Mouse (Mus musculus): ENCODE data around the gene Hhat.

Gene Hhat

DNA sequence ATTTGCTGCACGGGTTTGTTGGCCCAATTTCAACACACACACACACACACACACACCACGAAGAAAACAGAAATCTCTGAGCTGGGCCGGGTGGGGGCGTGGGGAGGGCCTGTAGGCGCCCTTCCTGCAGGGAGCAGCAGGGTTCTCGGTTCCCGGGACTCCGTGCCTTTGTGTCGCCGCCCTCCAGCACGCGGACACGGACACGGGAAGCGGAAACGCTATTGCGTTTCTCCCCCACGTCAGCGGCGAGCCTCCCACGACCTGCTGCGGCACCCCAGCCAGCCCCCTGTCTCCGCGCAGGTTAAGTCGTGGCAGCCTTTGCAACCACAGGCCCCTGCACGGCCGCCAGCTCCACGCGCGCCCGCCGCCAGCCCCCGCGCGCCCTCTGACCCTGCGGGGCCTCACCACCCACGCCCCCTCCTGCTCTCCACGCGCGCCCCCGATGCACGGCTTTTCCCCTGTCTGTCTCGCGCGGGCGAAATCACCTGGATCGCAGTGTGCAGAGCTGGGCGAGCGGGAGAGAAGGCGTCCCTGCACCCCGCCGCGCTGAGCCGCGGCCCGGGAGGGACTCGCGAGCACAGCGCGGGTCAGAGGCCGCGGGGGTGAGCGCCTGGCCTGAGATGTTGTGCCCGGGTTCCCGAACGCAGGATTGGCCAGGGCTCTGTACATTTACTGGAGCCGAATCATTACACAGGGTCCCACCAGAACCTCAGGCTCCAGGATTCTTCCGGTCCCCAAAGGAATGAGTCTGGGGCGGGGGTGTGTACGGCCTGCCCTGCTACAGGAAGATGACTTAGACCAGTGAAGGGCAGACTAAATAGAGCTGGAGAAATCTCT, at the start of gene Hhat:
Gene Hhat, minus strand, starts transcription at position 729 of the 837 bp plus-strand sequence.
- DNase-seq (ENCODE audit: low spot score in 2 of 2): peak; percentile 73

DNA sequence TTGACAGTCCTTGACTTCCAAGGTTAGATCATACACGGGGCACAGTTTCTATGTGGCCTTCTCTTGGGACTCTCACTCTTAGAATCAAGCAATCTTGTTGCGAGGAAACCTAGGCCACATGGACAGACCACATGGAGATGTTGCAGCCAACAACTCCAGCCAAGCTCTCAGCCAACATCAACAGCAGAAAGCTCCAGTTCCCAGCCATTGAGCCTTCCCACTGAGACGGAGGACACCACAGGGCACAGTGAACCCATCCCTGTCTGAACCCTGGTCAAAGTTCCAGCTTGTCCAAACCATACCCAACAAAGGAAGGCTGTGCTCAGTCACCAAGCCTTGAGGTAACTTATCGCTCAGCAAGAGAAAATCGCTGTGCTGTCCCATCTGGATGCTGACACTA, 47.3 kb upstream of the Hhat start:
- no peak for DNase-seq (ENCODE audit: low spot score in 2 of 2)

DNA sequence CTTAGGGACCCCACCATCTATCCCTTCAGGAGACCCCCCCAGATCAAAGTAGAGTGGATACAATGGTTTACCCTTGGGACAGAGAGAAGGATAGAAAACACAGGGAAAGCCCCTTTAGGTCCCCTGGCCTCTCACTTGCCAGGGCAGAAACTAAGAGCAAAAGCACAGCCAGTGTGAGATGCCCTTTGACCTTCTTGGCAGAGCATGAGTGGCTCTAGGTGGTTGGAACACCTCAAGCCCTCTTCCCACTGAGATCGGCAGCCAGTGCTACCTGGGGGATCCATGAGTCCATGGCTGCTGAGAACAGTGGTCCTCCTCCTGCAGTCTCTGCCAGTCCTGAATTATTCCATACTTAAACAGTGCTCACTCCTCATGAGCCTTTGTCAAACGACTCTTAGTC, 44.8 kb upstream of the Hhat start:
- DNase-seq (ENCODE audit: low spot score in 2 of 2): no peak

DNA sequence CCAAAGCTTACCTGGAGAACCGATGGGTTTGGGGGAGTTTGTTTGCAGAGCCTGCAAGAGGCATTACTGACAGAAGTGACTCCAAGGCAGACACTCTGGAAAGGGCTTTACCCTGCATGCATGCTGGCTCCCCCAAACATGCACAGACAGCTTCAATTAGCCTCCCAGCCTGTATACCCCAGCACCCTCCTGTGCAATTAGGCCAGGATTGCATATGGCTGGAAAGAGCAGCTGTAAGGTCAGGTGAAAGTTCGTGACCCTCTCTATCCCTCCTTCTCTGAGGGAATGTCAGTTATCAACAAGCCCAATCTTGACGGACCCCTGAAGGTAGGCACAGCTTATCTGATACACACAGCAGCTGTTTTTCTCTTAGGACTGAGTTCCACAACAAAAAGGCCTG, 43.7 kb upstream of the Hhat start:
- no peak for DNase-seq (ENCODE audit: low spot score in 2 of 2)

DNA sequence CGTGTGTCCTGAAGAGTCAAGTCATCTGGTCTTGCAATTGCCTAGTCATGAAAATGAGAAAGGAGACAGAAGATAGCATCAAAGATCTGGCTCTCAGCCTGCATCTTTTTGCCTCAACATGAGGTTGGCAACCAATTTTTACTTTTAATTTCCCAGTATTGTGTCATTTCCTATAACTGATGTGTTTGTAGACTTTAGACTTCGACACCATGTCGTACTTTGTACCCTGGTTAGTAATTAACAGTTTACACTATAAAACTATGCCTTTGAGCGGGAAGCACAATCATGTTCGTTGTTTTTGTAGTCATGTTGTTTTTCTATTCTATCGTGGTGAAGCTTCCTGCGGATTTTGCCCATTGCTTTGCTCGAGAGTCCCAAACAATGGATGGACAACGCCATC, 41.7 kb upstream of the Hhat start:
- no peak for DNase-seq (ENCODE audit: low spot score in 2 of 2)

DNA sequence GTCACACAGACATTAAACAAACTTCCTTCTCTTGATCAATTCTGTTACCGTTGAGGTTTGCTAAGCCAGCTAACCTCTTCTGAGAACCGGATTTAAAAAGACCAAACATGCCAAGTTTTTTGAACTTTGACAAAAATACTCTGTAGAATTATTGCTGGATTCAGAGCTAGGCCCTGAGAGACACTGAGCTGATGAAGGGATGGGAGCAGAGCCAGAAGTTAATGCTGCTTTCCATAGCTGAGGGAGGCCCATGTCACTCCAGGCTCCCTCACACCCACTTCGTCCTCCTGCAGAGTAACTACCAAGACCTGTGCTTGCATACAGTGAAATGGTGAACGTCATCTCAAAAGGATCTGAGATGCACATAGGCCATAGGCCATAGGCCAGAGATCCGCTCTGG, 41.3 kb upstream of the Hhat start:
- no peak for DNase-seq (ENCODE audit: low spot score in 2 of 2)

DNA sequence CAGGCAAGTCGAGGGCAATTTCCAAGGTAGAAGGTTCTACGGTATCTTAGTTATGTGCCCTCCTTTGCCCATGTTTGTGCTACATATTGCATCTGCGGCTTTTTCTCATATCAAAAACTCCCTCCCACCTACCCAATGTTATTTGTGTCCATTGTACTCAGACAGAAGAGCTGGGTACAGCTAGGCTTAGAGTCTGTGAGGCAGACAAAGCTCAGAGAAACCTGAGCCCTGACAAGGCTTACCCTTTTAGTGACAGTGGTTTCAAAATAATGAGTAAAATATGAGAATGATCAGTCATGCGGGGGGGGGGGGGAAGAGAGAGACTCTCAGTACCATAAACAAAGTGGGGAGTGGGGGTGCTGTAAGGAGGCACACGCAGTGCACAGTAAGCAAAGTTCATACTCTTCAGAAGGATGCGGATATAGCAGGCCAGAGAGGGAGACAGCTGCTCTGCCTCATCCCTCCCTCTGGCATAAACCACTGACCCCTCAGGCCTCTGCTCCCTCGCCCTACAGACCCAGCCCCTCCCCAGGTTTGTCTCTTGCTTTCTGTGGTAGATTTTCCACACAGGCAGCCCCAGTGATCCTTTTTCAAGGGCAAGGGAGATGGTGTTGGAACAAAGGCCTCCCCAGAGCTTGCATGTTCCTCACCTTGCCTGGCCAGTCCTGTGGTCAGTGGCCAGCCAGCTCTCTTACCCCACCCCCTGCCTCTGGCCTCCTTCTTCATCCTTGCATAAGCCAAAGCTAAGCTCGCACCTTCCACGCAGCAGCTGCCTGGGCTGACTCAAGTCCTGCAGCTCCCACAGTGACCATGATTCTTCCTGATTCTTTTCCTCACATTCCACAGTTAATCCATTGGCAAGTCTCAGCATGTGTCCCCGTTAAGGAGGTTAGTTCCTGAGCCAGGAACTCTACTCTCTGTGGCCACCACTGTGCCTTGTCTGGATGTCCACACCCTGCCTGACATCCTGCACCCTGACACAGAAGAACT, 35.4 kb upstream of the Hhat start:
- DNase-seq (ENCODE audit: low spot score in 2 of 2): peak; percentile 53 to 56

DNA sequence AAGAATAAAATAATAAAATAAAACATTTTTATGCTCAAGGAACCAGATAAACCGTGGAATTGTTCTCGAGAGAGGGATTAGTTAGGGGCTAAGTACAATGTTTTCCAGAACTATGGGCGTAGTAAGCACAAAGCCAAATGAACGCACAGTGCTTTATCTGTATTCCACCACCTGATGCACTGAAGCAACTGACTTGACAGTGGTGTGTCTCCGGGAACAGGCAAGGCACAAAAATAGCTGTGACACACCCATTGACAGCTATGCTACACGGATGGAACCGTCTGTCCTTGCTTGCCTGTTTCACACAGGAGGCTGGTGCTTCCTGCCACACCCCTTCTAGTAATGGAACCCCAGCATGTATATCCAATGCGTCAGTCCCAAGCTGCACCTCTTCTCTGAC, 29.3 kb upstream of the Hhat start:
- DNase-seq (ENCODE audit: low spot score in 2 of 2): no peak

DNA sequence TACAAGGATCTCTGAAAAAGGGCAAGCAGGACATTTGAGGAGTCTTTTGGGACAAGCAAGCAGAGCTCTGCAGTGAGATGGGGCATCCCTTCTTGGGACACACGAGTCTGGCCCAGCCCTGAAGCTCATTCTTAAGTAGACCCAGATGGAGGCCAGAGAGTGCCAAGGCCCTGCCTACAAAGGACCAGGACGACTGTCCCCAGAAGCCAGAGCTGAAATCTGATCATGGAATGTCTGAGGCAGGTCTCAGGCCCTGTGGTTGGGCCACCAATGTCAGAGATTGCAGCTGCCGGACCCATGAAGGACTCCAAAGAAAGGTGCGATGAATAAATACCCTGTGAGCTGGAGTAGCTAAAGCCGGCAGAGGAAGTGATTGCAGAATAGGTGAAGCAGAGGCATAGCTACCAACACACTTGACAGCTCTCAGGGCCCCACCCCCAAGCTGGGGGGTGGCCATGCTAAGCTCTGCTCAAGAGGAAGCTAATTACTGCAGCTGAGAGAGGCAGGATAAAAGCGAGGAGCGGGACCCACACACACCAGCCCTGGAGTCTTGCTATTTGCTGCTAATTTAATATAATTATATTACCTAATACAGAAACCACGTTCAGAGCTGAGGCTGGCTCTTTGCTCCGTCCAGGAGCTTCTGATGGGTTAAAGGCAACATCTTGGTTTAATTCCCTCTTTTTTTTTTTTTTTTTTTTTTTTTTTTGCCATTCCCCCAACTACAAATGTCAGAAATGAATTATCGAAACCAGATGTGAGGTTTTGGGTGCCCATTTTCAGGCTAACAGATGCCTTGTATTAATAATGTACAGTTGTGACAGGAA, 28.4 kb upstream of the Hhat start:
- no peak for DNase-seq (ENCODE audit: low spot score in 2 of 2)

DNA sequence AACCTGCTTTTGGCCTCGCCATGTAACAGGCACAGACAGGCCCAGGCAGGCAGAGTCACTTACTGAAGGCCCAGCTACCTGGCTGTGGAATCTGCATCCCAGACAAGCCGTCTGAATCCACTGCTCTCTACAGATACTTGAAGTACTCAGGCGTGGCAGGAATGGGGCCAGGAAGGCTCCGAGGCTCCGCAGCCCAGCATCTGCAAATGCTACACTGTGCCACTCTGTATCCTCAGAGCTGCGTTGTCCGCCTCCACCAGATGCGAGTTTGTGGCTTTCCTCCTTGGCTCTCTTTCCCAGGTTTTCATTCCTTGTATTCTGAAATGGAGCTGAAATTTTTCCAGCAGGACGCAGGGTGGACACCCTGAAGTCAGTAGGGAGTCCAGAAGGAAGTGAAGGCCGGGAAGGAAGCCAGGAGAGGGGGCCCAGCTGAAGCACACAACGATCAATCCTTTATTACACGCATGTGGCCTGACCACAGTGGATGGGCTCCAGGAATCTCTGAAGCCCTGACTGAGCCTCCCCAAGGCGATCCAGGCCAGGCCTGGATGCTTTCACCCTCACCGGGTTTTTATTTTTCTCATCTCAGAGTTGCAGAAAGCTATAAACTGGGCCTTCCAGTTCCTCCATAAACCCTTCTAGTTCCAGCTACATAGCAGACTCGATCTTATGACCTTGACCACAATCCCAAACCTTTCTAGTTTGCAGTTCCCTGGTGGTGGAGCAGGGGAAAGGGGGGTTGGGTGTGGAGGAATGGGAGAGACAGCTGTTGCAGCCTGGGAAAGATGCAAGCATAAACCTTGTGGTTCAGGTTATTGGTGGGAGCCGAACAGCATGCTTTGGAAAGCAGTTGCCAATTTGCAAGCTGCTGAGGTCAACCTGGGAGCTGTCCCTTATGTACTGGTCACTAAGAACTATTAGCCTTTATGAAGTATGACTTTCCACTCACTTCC, 27.5 kb upstream of the Hhat start:
- DNase-seq (ENCODE audit: low spot score in 2 of 2): no peak

DNA sequence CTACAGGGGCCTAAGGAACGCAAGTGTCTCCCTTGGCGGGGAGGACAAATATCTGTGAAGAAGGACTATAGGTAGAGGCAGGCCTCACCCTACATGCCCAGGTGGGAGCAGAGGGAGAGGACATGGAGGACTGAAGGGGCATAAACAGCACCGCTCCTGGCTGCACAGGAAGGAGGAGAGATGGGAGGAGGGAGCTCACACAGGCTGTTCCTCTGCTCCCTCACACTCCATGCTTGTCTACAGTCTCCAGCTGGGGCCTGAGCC, 25.9 kb upstream of the Hhat start:
- no peak for DNase-seq (ENCODE audit: low spot score in 2 of 2)

DNA sequence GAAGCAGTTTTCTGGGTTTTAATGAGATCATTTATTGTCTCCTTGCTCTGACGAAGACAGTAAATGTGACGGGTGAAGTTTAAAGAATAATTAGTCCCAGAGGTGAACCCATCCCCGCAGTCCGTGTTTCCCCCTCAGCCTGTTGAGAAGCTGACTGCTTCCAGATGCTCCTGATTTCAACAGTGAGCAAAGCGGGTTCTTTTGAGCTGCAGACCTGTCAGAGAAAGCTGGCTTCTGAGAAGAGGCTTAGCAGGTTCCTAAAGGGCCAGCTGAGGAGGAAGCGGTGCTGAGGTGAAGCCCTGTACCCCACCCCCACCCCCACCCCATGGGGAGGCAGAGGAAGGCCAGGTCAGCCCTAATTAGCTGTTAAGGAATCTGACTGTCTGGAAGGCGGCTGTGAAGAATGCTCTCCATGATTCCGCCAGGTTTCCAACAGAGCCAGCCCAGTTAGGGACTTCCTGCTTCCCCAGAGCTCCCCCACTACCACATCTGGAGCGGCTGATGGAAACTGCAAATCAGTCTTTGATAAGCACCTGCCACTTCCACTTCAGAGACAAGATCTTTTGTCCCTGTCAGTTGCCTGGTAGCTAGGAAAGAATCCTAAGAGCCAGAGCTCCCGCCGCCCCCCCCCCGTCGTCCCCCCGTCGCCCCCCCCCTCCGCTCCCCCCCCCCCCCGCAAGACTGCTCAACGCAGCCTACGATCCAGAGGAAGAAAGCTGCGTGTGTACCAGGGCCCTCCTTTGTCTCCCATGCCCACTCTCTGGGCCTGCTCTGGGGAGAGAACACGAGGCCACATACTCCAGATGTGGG, 25.4 kb upstream of the Hhat start:
- no peak for DNase-seq (ENCODE audit: low spot score in 2 of 2)

DNA sequence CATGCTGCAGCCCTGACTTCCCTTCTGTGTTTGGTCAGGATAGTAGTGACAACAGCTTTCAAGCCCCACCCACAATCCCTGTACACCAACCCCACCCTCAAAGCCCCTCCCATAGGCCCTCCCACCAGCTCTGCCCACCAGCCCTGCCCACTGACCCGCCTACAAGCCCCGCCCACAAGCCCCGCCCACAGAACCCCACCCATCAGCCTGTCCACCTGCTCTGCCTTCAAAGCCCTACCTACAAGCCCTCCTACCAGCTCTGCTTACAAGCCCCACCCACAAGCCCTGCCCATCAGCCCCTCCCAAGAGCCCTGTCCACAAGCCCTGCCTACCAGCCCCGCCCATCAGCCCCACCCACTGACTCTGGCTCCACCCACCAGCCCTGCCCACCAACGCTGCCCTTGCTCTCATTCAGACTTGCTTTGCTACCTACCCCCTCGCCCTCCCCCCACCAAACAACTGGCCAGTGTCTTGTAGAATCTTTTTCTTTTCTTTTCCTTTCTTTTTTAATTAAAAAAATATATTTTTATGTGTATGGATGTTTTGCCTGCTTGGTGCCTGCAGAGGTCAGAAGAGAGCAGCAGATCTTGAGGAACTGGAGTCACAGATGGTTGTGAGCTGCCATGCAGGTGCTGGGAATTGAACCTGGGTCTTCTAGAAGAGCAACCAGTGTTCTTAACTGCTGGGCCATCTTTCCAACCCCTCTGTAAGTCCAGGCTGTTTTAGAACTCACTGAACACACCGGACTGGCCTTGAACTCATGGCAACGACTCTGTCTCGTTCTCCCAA, 24.1 kb upstream of the Hhat start:
- DNase-seq (ENCODE audit: low spot score in 2 of 2): no peak

DNA sequence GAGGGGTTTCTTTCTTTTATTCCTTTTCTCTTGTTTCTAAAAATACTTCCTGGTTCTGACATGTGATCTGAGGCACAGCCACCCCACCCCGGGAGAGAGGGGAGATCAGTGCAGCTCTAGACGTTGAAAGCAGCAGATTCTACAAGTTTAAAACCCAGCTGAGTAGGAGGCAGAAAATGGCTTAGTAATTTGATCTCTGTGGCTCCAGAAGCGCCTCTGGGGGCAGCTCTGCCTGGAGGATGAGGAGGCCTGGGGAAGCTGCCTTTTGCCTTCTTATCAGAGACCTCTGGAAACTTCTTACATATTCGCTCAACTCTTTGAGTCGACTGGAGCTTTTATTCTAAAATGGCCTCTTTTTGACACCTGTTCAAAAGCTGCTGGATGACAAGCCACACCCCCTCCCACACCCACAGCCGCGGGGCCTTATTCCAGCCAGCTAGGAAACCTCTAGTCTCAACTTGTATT, 20.9 kb upstream of the Hhat start:
- no peak for DNase-seq (ENCODE audit: low spot score in 2 of 2)

DNA sequence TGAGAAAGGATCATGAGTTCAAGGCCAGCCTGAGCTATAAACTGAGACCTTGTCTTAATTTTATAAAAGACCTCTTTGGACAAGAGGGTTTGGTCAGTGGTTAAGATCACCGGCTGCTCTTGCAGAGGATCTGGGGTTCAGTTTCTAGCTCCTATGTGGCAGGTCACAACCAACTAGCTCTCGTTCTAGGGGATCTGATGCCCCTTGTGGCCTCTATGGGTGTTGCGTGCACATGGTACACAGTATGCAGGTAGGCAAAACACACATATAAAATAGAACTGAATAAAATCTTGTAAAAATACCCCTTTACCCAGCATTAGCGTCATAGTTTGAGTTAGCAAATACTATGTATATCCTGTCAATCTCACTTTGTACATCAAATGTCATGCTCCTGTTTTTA, 19.4 kb upstream of the Hhat start:
- DNase-seq (ENCODE audit: low spot score in 2 of 2): no peak

DNA sequence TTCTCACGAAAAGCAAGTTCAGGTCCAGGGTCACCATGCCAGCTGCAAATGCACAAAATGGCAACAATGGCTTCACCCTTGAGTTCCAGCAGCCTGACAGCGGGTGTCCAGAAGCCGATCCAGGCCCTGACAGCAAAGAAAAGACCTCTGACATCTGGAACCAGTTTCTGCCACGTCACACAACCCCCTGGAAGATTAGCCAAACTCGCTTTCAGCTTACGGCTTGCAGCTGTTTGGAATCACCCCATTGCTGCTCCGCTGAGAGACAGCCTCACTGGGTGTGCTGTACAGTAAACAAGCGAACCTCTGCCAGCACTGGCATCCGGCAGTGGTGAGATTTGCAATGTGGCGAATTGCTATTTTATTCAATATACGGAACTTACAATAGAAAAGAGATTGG, 18.8 kb upstream of the Hhat start:
- DNase-seq (ENCODE audit: low spot score in 2 of 2): no peak

DNA sequence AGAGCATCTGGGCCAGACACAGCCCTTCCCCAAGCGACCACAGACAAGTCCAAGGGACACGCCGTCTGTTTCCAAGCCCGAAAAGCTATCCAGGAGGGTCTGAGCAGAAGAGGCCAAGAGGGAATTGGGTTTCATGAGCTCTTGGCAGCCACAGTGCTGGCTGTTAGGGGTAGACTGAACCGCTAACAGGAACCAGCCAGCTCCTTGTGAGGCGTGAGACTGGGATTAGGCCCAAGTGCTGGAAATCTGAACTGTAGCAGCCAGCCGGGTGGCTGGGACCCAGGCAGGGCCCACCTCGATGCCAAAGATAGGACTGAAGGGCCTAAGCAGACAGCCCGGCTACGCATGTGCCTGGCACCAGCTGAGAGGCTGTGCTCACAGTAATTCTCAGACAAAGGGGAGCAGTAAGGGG, 18.1 kb upstream of the Hhat start:
- DNase-seq (ENCODE audit: low spot score in 2 of 2): peak in 1 of 2 experiments; percentile 36

DNA sequence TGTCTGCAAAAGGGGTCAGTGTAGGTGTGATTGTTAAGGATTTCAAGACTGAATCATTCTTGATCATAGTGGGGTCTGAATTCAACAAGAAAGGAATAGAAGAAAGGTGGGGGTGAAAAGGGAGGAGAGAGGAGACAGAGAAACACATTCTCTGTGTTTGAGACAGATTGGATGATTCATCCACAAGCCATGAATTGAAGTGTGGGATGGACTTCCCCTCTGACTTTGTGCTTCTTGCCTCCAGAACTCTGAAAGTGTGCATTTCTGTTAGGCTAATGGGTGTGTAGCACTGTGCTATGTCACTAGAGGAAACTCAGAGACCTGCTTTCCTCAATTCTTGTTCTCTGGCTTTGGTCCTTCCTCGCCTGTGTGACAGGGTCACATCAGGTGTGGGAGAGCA, 15.2 kb upstream of the Hhat start:
- DNase-seq (ENCODE audit: low spot score in 2 of 2): no peak

Data from right cerebral cortex, adult 2 months (tissue).